8 mouse cellular contexts compared by ENCODE assay signal in genomic region chr10:94035658-94036374, GRCm38 (mm10). TPM values are rescaled to one million over a fixed set of nuclear protein-coding genes. Genes with fewer than 3 reads are reported as not detected.
DNase-seq lines count a peak whose midpoint lies in the region; ATAC-seq lines count a peak whose summit lies in the region.

Gene Vezt (minus strand): TSS chr10:94035817.
Gene Fgd6 (plus strand): TSS chr10:94036001.

- peak within 1 kb of the TSS; percentile 80 for H3K9ac ChIP-seq in hindbrain, embryonic 15.5 days

- DNase-seq in T-cell, adult 2 months (ENCODE audit: low spot score) = peak; percentile 99
- peak; percentile 99 for DNase-seq in cerebellum, postnatal 36 days
- DNase-seq in frontal cortex, postnatal 36 days (ENCODE audit: low spot score in 2 of 2) = peak; percentile 98 to 99
- DNase-seq in left cerebral cortex, adult 11 months (ENCODE audit: low spot score) = peak; percentile 98
- peak; percentile 98 to 99 for DNase-seq in lung, postnatal 4 days
- DNase-seq in retina, postnatal 7 days (ENCODE audit: low read depth, low spot score) = peak; percentile 99
- DNase-seq in urinary bladder, adult 2 months (ENCODE audit: low spot score) = peak; percentile 99

- H3K27ac ChIP-seq in hindbrain, embryonic 15.5 days (replicated peaks) = peak within 1 kb of the TSS; percentile 85

- no peaks in the 10 kb centered on the region for H3K27me3 ChIP-seq in hindbrain, embryonic 15.5 days

- H3K9me3 ChIP-seq in hindbrain, embryonic 15.5 days = no peaks in the 10 kb centered on the region

- H3K4me3 ChIP-seq in hindbrain, embryonic 15.5 days = peak within 1 kb of the TSS; percentile 68

- ATAC-seq in hindbrain, embryonic 15.5 days (ENCODE audit: low FRiP score, low read depth) = peak; percentile 99

- H3K36me3 ChIP-seq in hindbrain, embryonic 15.5 days = no peaks in the 10 kb centered on the region

- H3K4me2 ChIP-seq in hindbrain, embryonic 15.5 days = peak within 1 kb of the TSS; percentile 94

- peaks cover 37% of the 10 kb centered on the region for H3K4me1 ChIP-seq in hindbrain, embryonic 15.5 days (replicated peaks)

- WGBS in hindbrain, embryonic 15.5 days = under 1% methylated on average over 77 of the region's 77 CpGs

RNA-seq across cellular contexts. Expression of gene Vezt, which starts in this region (rescaled TPM):
- polyA plus RNA-seq in hindbrain, embryonic 15.5 days (2015; fragmentation: Nextera tagmentation; extraction: Ambion mirVana) = 51.3 and 55.3 TPM in 2 replicates
- 16.5 and 19.1 TPM in 2 replicates for polyA plus RNA-seq in urinary bladder, adult 2 months (2012; rRNA removed)

RNA-seq across cellular contexts. Expression of gene Fgd6, which starts in this region (rescaled TPM):
- polyA plus RNA-seq in hindbrain, embryonic 15.5 days (2015; fragmentation: Nextera tagmentation; extraction: Ambion mirVana) = 2.4 and 3.0 TPM in 2 replicates
- polyA plus RNA-seq in urinary bladder, adult 2 months (2012; rRNA removed) = 1.9 and 2.7 TPM in 2 replicates

Comparison
In these comparisons a context has a peak if more than half of its experiments do, and no peak if none do; other contexts are left out.
1. Peak in every context shown above with its lines: DNase-seq, ATAC-seq, H3K4me3 ChIP-seq and H3K27ac ChIP-seq.